Mouse (Mus musculus) hindbrain, embryonic 10.5 days (tissue): ENCODE measurements around the gene Slc24a5. TPM values are rescaled to one million over a fixed set of nuclear protein-coding genes. Genes with fewer than 3 reads are reported as not detected.
A peak's percentile ranks its signal among the peaks of the same experiment; 100 is the strongest.
"Not testable (repeated sequence)": the region's sequence is repeated elsewhere in the genome, so short reads cannot be mapped to it uniquely, and the experiment has no call there.

Source experiments
- DNase-seq: peaks from one replicate; pipeline ENCODE4 v3.0.0-alpha.2; 2017; ENCODE audit warnings: low spot score
- H3K27ac ChIP-seq: fragments of 300-500 bp; sonication (generic); 2 replicates; pipeline ENCODE4 v1.5.1; 2016; ENCODE audit warnings: mild to moderate bottlenecking, moderate library complexity
- H3K27me3 ChIP-seq: fragments of 300-500 bp; sonication (generic); 2 replicates; pipeline ENCODE4 v1.6.1; 2016; ENCODE audit warnings: mild to moderate bottlenecking; ENCODE audit not compliant: poor library complexity, insufficient read depth, severe bottlenecking
- H3K36me3 ChIP-seq: fragments of 300-500 bp; sonication (generic); 2 replicates; pipeline ENCODE4 v1.6.1; 2016; ENCODE audit warnings: mild to moderate bottlenecking, moderate library complexity
- H3K4me1 ChIP-seq: fragments of 300-500 bp; sonication (generic); replicated peaks from 2 replicates; pipeline ENCODE4 v1.6.1; 2016; ENCODE audit warnings: mild to moderate bottlenecking
- H3K4me3 ChIP-seq: fragments of 300-500 bp; sonication (generic); 2 replicates; pipeline ENCODE4 v1.5.1; 2016; ENCODE audit warnings: mild to moderate bottlenecking, moderate library complexity
- H3K9me3 ChIP-seq: fragments of 300-500 bp; sonication (generic); 2 replicates; pipeline ENCODE4 v1.6.1; 2016; ENCODE audit warnings: mild to moderate bottlenecking, moderate library complexity
- WGBS: fragments of 180-500 bp; shearing (Covaris S2); methylation state at CpG from one replicate; pipeline ENCODE4 v1.1.7; 2016; 5-methylcytosine and 5-hydroxymethylcytosine counted together
- polyA plus RNA-seq: library from polyadenylated mRNA; unstranded; fragments of >200 nt; fragmentation: Nextera tagmentation; extraction: Ambion mirVana; gene quantifications from 2 replicates; pipeline ENCODE4 v1.2.1, GENCODE M21; 2016

Gene Slc24a5
- polyA plus RNA-seq, 1 experiment from 2014 or later = 3.5 TPM

DNA sequence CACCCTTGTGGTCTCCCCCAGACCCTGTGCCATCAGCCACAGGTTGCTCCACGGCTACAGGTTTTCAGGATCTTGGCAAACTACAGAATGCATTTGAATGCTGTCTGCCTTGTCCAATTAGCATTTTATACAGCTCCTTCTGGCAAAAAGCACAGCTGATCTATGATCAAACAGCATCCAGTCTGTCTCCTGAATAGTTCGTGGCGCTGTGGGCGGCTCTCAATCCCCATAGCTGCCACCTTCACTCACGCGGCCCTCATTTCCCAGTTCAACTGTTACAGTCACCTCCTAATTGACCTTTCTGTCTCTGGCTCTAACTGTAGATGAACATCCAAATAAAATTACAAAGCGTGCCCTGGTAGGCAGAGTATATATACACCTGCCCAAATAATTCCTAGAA lies 551 bp upstream of the Slc24a5 start:
- no peaks in the 10 kb centered on the region for H3K27me3 ChIP-seq
- 93% methylated on average over 7 of the region's 7 CpGs for WGBS
- 0 out of 2 replicates have a peak, but pooled peaks cover 4% of the 10 kb centered on the region for H3K4me1 ChIP-seq
- DNase-seq = no peak
- no peak overlapping the region for H3K4me3 ChIP-seq
- no peak overlapping the region for H3K27ac ChIP-seq
- H3K36me3 ChIP-seq = no peaks in the 10 kb centered on the region
- H3K9me3 ChIP-seq = no peaks in the 10 kb centered on the region

DNA sequence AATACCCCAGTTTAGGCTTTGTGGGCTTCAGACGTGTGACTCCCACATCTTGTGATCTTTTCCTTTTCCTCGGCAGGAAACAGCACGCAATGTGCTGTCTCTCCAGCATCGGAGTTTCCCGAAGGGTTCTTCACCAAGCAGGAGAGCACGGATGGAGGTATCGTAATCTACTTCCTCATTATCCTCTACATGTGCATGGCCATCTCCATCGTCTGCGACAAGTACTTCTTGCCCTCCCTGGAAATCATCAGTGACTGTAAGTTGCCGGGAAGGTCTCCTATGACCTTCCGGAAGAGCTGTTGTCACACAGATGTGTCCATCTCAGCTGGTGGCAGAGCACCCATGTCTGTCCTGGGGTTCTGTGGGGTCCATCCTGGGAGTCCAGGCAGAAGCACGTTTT lies 772 bp downstream of the Slc24a5 start:
- Histone ChIP-seq H3K27ac (no peak overlapping the region), H3K4me1 (0 out of 2 replicates have a peak, but pooled peaks cover 4% of the 10 kb centered on the region), H3K36me3 (no peaks in the 10 kb centered on the region), H3K9me3 (no peaks in the 10 kb centered on the region), H3K4me3 (no peak overlapping the region), H3K27me3 (no peaks in the 10 kb centered on the region)
- WGBS = 91% methylated on average over 12 of the region's 12 CpGs
- DNase-seq = no peak

DNA sequence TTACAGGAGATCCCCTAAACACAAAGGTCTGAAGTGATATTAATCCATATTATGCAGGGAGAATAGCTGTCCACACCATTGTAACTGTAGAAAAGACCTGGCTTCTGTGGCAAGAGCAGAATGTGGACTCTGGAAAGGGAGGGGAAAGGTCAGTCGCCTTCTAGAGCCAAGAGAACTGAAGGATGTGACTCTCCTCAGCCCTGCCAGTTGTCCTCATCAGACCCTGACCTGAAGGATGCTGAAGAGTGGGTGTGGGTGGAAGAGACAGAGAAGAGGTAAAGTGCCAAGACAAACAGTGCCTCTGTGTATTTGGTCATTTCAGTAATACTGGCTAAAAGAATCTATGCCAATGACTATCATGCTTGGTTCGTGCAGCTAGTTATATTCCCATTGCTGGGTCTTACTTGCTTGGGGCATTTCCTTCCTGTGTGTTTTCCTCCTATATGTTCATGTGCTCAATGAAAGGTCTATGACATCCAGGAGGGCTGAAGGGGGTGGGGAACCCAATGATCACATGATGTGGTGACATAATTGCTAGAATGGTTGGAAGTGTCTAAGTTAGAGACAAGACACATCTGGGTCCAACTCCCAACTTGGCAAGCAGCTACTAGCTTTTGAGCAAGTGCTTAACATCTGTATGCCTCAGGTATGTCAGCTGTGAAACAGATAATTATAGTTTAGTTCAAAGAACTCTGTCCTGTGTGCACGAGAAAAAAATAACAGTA lies 5.3 kb downstream of the Slc24a5 start:
- no peak overlapping the region for H3K4me3 ChIP-seq
- 91% methylated on average over 3 of the region's 3 CpGs for WGBS
- no peak overlapping the region for H3K27ac ChIP-seq

DNA sequence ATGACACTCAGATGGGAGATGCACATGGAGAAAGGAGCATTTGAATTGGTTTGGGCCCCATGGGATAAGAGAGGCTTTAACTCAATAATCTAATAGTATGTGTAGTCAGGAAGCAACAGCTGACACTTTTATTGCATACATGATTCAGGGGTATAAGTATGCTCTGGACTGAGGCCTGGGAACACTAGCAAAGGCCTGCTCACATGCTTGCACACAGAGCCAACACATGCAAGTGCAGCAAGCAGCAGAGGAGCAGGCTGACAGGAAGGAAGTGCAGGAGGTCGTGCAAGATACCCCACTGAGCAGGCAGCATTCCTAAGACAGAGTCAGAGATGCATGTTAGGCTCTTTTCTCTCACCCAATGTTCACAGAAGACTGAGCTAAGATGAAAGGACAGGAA lies 16.0 kb downstream of the Slc24a5 start:
- no peak for DNase-seq
- Histone ChIP-seq H3K9me3 (no peaks in the 10 kb centered on the region), H3K27ac (no peak overlapping the region), H3K27me3 (no peaks in the 10 kb centered on the region), H3K36me3 (peaks cover 77% of the 10 kb centered on the region), H3K4me3 (no peak overlapping the region), H3K4me1 (no peaks in the 10 kb centered on the region)
- WGBS = 16% methylated on average over 1 of the region's 1 CpGs

More for the DNA sequence above, 5.3 kb downstream of the Slc24a5 start:
- H3K27me3 ChIP-seq = no peaks in the 10 kb centered on the region
- no peaks in the 10 kb centered on the region for H3K9me3 ChIP-seq
- no peak for DNase-seq
- no peaks in the 10 kb centered on the region for H3K4me1 ChIP-seq
- H3K36me3 ChIP-seq = peaks cover 1% of the 10 kb centered on the region; the same call in 1 of the 2 replicates

DNA sequence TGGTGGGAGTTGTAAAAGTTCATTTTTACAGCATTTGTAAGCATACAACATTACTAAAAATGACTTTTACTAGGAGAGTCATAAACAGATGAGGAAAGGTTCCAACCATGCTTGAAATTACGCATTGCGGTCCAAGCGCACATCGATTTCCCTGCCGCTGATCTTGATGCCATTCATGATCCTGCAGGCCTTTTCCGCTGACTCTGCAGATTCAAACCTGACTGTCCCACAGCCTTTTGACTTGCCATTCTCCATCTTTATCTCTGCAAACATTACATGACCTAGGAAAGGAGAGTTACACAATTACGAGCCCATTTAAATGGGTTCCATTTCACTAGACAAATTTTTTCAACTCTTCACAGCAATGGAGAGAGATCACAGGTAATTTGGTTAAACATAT lies 20.8 kb downstream of the Slc24a5 start:
- no peaks in the 10 kb centered on the region for H3K27me3 ChIP-seq

DNA sequence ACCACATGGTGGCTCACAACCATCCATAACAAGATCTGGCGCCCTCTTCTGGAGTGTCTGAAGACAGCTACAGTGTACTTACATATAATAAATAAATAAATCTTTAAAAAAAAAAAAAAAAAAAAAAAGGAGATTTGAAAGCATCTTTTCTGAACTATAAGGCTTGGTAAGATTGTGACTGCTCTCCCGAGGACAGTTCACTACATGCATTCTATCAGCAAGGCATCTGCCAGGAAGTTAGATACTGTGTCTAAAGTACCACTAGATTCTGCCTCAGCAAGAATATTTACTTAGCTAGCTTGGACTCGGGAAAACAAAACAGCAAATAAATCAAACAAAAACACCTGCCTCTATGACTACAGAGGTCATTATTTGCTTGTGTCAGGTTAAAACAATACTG lies 24.2 kb downstream of the Slc24a5 start:
- H3K27me3 ChIP-seq, H3K4me3 ChIP-seq, H3K4me1 ChIP-seq, H3K27ac ChIP-seq, DNase-seq, H3K9me3 ChIP-seq: not testable (repeated sequence)
- whole genome bisulfite sequencing = 86% methylated on average over 3 of the region's 3 CpGs
- peaks cover 91% of the 10 kb centered on the region for H3K36me3 ChIP-seq

More for the DNA sequence above, 20.8 kb downstream of the Slc24a5 start:
- WGBS = 96% methylated on average over 7 of the region's 7 CpGs
- H3K9me3 ChIP-seq = no peaks in the 10 kb centered on the region
- no peaks in the 10 kb centered on the region for H3K4me1 ChIP-seq
- no peak overlapping the region for H3K4me3 ChIP-seq
- no peak overlapping the region for H3K27ac ChIP-seq
- no peak for DNase-seq
- peaks cover 91% of the 10 kb centered on the region for H3K36me3 ChIP-seq

DNA sequence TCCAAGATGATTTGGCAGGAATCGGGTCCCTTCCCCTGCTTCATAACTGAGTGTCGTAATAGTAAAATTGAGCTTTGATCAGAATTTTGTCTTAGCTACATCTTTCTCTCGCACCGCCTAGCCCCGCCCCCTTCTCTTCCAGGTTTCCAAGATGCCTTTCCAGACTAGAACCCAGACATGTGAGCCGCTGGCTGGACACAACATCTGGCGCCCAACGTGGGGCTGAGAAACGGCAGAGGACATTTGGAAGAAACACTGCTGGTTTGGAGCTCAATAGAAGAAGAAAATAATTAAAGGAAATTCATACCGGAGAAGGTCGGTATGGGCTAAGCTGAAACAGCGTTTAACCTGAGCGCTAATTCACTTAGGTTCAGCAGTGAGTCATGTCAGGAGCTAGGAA lies 36.6 kb downstream of the Slc24a5 start:
- H3K27ac ChIP-seq, H3K4me3 ChIP-seq, H3K4me1 ChIP-seq, H3K27me3 ChIP-seq, DNase-seq, H3K9me3 ChIP-seq: not testable (repeated sequence)
- WGBS = 98% methylated on average over 13 of the region's 13 CpGs
- H3K36me3 ChIP-seq = peaks cover 86% of the 10 kb centered on the region

DNA sequence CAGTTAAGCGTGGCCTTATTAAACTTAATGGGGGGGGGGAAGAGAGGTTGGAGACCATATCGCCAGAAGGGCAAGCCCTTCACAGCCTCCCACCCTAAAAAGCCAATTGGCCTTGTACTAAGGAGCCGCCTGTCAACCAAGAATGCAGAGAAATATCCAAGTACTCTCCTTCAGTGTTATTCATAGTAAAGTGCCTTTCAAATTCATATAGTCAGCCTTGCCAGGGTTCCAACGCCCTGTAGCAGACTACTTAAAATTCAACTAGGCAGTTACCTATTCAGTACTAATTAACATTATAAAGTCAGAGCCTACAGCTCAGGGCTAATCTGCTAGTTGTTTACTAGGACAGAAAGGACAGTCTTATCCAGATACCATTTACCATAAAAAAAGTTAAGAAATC lies 38.6 kb downstream of the Slc24a5 start:
- not testable (repeated sequence) for H3K9me3 ChIP-seq, H3K27me3 ChIP-seq, DNase-seq, H3K4me3 ChIP-seq, H3K27ac ChIP-seq, H3K4me1 ChIP-seq
- 95% methylated on average over 4 of the region's 4 CpGs for WGBS
- peaks cover 88% of the 10 kb centered on the region for H3K36me3 ChIP-seq

DNA sequence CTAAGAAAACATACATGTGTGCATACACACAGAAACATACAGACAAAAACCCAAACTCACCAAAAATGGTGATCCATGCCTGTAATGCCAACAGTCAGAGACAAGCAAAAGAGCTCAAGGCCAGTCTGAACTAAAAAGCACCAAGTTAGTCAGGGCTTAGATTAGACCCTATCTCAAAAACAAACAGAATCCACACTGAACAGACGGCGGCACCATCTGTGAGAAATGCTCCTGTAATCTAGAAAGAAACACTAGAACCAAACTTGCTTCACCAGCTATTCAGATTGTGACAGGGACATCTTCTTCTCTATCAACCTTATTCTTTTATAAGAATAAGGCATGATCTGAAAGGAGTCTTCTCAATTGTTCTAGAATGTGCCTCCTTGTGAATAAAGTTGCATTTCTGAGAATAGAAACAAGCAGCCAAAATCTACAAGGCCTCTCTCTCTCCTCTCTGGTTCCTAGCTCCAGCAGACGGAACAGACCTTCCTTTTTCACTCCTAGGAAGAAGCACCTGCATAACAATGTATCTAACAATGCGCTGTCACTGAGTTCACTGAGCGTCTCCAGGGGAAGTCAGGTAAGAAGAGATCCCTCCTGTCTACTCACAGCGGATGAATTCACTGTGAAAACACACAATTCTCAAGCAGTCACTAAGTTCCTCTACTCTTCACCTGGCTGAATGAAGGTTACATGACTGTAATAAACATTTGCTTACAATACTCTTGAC lies 51.6 kb downstream of the Slc24a5 start:
- Histone ChIP-seq H3K4me1 (peaks cover 30% of the 10 kb centered on the region), H3K27ac (no peak overlapping the region), H3K4me3 (no peak overlapping the region), H3K9me3 (no peaks in the 10 kb centered on the region), H3K36me3 (peaks cover 21% of the 10 kb centered on the region), H3K27me3 (no peaks in the 10 kb centered on the region)
- no peak for DNase-seq
- WGBS = 70% methylated on average over 6 of the region's 6 CpGs

DNA sequence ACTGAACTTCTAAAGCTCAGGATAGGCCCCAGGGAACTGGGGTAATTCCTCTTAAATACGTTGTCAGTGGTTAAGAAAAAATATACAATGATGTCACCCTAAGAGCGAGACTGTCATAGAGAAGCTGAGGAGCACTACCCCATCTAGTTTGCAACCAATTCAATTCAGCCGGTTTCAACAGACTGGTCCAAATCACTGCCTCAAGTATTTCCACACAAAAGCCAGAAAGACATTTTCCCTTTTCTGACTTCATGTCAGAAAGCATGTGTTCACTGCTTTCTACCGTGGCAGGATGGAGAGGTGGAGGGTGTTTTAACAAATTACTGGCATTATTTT lies 54.3 kb downstream of the Slc24a5 start:
- no peak for DNase-seq
- WGBS = 12% methylated on average over 4 of the region's 4 CpGs
- Histone ChIP-seq H3K9me3 (no peaks in the 10 kb centered on the region), H3K4me1 (peaks cover 30% of the 10 kb centered on the region), H3K27me3 (no peaks in the 10 kb centered on the region), H3K36me3 (no peaks in the 10 kb centered on the region), H3K27ac (peak overlapping the region; percentile 100), H3K4me3 (peak overlapping the region; percentile 90)

DNA sequence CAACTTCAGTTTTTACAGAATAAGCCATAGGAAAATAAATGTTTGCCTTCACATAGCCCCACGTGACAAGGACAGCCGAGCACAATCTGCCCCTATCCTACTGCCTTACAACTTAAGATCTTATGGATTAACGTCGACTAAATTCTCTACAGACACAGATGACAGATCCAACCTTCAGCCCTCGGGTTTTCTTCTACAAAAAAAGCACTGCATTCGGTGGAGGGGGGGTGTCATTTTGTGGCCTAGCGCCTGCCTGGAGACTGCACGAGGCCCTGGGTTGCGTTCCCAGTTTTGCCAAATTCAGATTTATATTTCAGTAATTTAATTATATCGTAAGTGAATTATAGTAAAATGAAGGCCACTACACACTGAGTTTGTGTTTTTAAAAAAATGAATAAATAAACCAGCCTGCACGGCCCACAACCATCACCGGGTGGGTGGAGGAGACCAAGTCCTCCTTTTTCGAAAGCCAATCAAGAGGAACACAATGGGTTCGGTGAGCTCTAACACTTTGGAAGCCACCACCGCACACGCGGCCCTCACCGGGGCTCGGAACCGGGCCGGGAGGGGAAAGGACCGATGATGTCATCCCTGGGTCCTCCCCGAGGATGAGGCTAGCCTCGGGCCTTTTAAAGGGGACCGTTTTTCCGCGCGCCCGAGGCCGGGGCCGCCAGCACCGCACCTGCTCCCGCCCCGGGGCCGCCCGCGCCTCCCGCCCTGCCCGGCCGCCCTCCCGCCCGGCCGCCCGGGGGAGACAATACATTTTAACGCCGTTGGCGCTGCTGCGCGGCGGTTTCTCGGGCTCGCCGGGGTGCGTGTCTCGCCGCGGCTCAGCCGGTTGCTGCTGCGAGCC lies 54.9 kb downstream of the Slc24a5 start:
- Histone ChIP-seq H3K36me3 (no peaks in the 10 kb centered on the region), H3K4me3 (peak overlapping the region; percentile 90), H3K4me1 (peaks cover 30% of the 10 kb centered on the region), H3K9me3 (no peaks in the 10 kb centered on the region), H3K27ac (peak overlapping the region; percentile 100), H3K27me3 (no peaks in the 10 kb centered on the region)
- under 1% methylated on average over 59 of the region's 59 CpGs for WGBS
- DNase-seq = peak; percentile 56

DNA sequence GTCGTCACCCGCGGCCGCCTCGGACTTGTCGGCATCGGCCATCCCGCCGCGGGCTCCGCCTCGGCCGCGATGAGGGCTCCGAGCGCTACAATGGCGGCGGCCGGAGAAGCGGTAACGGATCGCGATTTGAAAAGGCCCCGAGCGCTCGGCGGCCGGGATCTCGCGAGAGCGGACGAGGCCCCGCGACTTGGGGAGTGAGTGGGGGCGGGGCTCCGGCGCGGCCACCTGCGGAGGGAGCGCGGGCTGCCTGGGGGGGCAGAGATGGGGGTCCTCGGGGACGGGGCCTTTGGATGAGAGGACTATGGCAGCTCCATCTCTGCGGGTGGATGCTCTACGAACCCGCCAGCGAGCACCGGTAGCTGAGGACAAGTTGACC lies 55.5 kb downstream of the Slc24a5 start, which contains the start of gene Myef2:
Myef2 (minus strand) TSS at position 185 of the 376 bp plus-strand sequence.
- peak within 1 kb of the TSS; percentile 90 for H3K4me3 ChIP-seq
- under 1% methylated on average over 35 of the region's 48 CpGs for WGBS
- no peaks in the 10 kb centered on the region for H3K36me3 ChIP-seq
- no peaks in the 10 kb centered on the region for H3K27me3 ChIP-seq
- peak; percentile 87 for DNase-seq
- H3K27ac ChIP-seq = peak within 1 kb of the TSS; percentile 100
- H3K9me3 ChIP-seq = no peaks in the 10 kb centered on the region
- H3K4me1 ChIP-seq = peaks cover 30% of the 10 kb centered on the region

DNA sequence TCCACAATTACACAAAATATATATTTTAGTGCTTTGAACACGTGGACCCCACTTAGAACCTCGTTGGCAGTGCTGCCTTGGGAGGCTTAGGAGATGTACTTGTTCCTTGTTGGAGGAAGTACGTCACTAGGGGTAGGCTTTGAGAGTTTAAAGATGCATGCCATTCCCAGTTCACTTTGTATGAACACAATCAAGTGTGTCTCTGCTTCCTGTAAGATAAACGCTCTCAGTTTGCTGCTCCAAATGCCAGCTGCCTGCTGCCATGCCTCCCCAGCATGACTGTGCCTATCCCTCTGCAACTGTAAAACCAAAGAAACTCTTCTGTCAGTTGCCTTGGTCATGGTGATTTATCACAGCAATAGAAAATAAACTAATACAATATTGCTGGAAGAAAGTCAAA lies 57.9 kb downstream of the Slc24a5 start:
- Histone ChIP-seq H3K4me1 (peaks cover 17% of the 10 kb centered on the region), H3K27ac (no peak overlapping the region), H3K27me3 (no peaks in the 10 kb centered on the region), H3K36me3 (no peaks in the 10 kb centered on the region), H3K4me3 (no peak overlapping the region), H3K9me3 (no peaks in the 10 kb centered on the region)
- 35% methylated on average over 4 of the region's 4 CpGs for WGBS
- no peak for DNase-seq
